Mouse (Mus musculus) induced T-regulatory cell, adult 2 months (primary cell): Measurements from ENCODE around the gene Phyhipl.

Experiments
- DNase-seq: peaks from one replicate; pipeline ENCODE4 v3.0.0-alpha.2; 2012; ENCODE audit warnings: low read depth

The Phyhipl gene

DNA sequence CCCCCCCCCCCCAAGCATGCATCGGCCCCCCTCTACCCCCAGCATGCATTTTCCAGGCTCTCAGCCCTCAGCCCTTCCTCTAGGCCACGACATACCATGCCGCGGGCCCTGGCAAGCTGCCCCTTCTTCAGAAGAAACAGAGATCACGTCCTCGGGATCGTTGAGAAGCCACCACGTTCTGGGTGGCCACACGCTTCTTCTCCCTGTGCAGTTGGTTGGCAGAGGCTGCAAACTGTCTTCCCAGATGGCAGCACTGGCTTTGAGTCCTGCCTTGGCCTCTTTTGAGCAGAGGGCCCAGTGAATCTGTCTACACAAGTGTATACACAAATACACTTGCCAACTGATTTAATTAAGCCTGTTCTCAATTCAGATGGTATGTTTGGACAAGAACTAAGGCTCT is 123.5 kb downstream of the Phyhipl start:
- DNase-seq, result no peak

GRCm38 (mm10) chr10:70530185-70530823 is 125.5 kb downstream of the Phyhipl start:
- no peak for DNase-seq

DNA sequence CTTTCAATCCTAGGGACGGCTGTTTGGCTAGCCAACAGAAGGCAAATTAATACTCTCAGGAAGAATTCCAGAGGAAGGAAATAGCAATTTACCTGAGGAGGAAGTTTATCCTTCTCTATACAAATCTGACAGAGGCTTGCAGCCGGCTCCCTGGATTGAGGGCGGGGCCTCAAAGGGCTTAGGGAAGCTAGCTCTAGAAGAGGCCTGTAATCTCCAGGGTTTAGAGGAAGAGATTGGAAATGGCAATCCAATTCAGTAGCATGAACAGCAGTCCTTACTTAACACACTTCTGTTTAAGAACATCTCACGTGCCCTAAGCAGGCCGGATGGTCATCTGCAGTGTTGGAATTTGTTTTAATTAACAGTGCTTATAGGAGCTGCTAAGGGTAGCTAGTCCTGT is 134.4 kb downstream of the Phyhipl start:
- DNase-seq, result no peak

- DNase-seq, result no peak
These were observed 135.3 kb downstream of the Phyhipl start for GRCm38 (mm10) chr10:70520143-70521131.

DNA sequence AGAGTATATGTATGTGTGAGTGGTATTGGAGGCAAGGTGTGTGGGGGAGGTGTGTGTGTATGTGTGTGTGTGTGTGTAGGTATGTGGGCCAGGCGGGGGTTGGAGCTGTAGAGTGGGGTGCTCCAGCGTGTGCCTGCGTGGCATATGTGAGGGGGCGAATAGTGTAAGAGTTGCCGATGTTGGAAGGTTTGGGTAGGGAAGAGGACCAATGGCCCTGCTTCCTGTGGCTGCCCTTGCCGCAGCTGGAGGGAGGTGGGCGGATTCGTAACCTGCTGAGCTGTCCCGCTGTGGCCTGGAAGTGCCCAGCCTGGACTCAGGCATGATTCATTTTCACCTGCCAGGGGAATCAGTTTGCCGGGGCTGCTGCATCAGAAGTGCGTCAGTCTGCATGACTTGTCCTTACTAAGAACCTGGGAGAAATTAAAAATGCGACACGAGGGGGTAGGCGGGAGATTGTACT is 136.1 kb downstream of the Phyhipl start:
- DNase-seq, result no peak

- no peak for DNase-seq
These were observed 139.1 kb downstream of the Phyhipl start for GRCm38 (mm10) chr10:70516661-70517060.

DNA sequence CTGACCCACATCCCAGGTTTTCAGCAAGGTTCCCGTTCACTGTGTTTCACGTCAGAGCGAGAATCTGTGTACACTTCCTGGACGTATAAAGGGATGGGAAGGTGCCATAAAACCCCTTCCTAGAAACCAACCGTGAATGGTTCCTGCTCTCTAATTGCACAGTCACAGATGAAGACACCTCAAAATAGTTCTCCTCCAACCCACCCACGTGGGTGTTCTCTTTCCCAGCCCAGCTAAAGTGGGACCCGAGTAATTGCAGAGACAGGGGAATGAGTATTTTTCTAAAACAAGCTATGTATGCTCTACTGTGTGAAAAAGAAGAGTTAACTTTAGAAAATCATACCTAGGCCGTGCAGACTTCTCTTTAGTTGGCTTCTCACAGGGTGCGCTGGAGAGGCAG is 140.9 kb downstream of the Phyhipl start:
- no peak for DNase-seq

- DNase-seq, result peak; percentile 0
These were observed 147.9 kb downstream of the Phyhipl start for GRCm38 (mm10) chr10:70507880-70508279.
